Mouse (Mus musculus) forebrain, embryonic 10.5 days (tissue): ENCODE measurements around the gene 1700037C18Rik. TPM values are rescaled to one million over a fixed set of nuclear protein-coding genes. Genes with fewer than 3 reads are reported as not detected.

Source experiments
- DNase-seq: peaks from one replicate; pipeline ENCODE4 v3.0.0-alpha.2; 2017; ENCODE audit warnings: low spot score; ENCODE audit errors: extremely low spot score
- H3K27ac ChIP-seq: fragments of 300-500 bp; sonication (generic); 2 replicates; pipeline ENCODE4 v1.5.1; 2016; ENCODE audit warnings: mild to moderate bottlenecking
- H3K27me3 ChIP-seq: fragments of 300-500 bp; sonication (generic); 2 replicates; pipeline ENCODE4 v1.6.1; 2016; ENCODE audit warnings: mild to moderate bottlenecking; ENCODE audit not compliant: poor library complexity, severe bottlenecking
- H3K36me3 ChIP-seq: fragments of 300-500 bp; sonication (generic); replicated peaks from 2 replicates; pipeline ENCODE4 v1.6.1; 2016; ENCODE audit warnings: mild to moderate bottlenecking, moderate library complexity
- H3K4me1 ChIP-seq: fragments of 300-500 bp; sonication (generic); 2 replicates; pipeline ENCODE4 v1.6.1; 2016
- H3K4me3 ChIP-seq: fragments of 300-500 bp; sonication (generic); 2 replicates; pipeline ENCODE4 v1.5.1; 2016; ENCODE audit warnings: mild to moderate bottlenecking, moderate library complexity
- H3K9me3 ChIP-seq: fragments of 300-500 bp; sonication (generic); 2 replicates; pipeline ENCODE4 v1.6.1; 2016; ENCODE audit warnings: mild to moderate bottlenecking, moderate library complexity
- WGBS: fragments of 180-500 bp; shearing (Covaris S2); methylation state at CpG from one replicate; pipeline ENCODE4 v1.1.7; 2016; 5-methylcytosine and 5-hydroxymethylcytosine counted together
- polyA plus RNA-seq: library from polyadenylated mRNA; unstranded; fragments of >200 nt; fragmentation: Nextera tagmentation; extraction: Ambion mirVana; gene quantifications from 2 replicates; pipeline ENCODE4 v1.2.1, GENCODE M21; 2016

1700037C18Rik gene
- polyA plus RNA-seq = 6.8 and 6.9 TPM in 2 replicates

GRCm38 (mm10) chr16:3908537-3909111, at the start of gene 1700037C18Rik, which contains the start of gene Cluap1:
Gene 1700037C18Rik (minus strand): TSS chr16:3908689.
Gene Cluap1 (plus strand): TSS chr16:3908801.
- Histone ChIP-seq H3K27ac (peak within 1 kb of the TSS; percentile 89), H3K4me1 (peaks cover 27% of the 10 kb centered on the region), H3K4me3 (peak within 1 kb of the TSS; percentile 67), H3K27me3 (no peaks in the 10 kb centered on the region), H3K9me3 (no peaks in the 10 kb centered on the region), H3K36me3 (peaks cover 50% of the 10 kb centered on the region)
- WGBS = under 1% methylated on average over 33 of the region's 33 CpGs
- peak; percentile 92 for DNase-seq

GRCm38 (mm10) chr16:3956369-3956768, 47.9 kb upstream of the 1700037C18Rik start:
- Histone ChIP-seq H3K4me1 (no peaks in the 10 kb centered on the region), H3K4me3 (no peak overlapping the region), H3K27me3 (no peaks in the 10 kb centered on the region), H3K36me3 (no peaks in the 10 kb centered on the region), H3K27ac (no peak overlapping the region), H3K9me3 (no peaks in the 10 kb centered on the region)
- DNase-seq = no peak
- WGBS = 90% methylated on average over 6 of the region's 6 CpGs

DNA sequence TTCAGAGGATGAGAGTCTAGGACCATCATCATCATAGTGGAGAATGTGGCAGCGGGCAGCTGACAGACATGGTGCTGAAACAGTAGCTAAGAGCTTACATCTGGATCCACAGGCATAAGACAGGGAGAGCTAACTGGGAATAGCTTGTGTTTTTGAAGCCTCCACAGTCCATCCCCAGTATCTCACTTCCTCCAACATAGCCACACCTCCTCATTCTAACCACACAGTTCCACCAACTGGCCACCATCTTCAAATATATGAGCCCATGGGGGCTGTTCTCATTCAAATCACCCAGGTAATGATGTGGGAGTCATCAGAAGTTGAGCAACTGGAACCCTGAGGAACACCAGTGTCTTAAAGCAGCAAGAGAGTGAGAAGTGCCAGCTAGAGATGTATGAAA, 42.7 kb upstream of the 1700037C18Rik start:
- H3K27ac ChIP-seq = no peak overlapping the region
- no peak for DNase-seq
- no peaks in the 10 kb centered on the region for H3K27me3 ChIP-seq
- H3K4me3 ChIP-seq = no peak overlapping the region
- no peaks in the 10 kb centered on the region for H3K4me1 ChIP-seq
- 96% methylated on average over 1 of the region's 1 CpGs for WGBS
- no peaks in the 10 kb centered on the region; the same call in 1 of the 2 replicates for H3K36me3 ChIP-seq
- no peaks in the 10 kb centered on the region for H3K9me3 ChIP-seq

GRCm38 (mm10) chr16:3934701-3935100, 26.2 kb upstream of the 1700037C18Rik start:
- Histone ChIP-seq H3K9me3 (no peaks in the 10 kb centered on the region), H3K36me3 (peaks cover 84% of the 10 kb centered on the region), H3K4me3 (no peak overlapping the region), H3K4me1 (no peaks in the 10 kb centered on the region), H3K27me3 (no peaks in the 10 kb centered on the region), H3K27ac (no peak overlapping the region)
- DNase-seq = no peak
- 93% methylated on average over 4 of the region's 4 CpGs for WGBS

- no peaks in the 10 kb centered on the region for H3K4me1 ChIP-seq
- no peak for DNase-seq
- no peaks in the 10 kb centered on the region for H3K27me3 ChIP-seq
- peaks cover 87% of the 10 kb centered on the region for H3K36me3 ChIP-seq
- no peak overlapping the region for H3K4me3 ChIP-seq
- H3K9me3 ChIP-seq = no peaks in the 10 kb centered on the region
- no peak overlapping the region for H3K27ac ChIP-seq
- 97% methylated on average over 1 of the region's 1 CpGs for WGBS
These were observed 25.6 kb upstream of the 1700037C18Rik start for GRCm38 (mm10) chr16:3934091-3934490.

- Histone ChIP-seq H3K36me3 (peaks cover 85% of the 10 kb centered on the region), H3K9me3 (no peaks in the 10 kb centered on the region), H3K4me3 (no peak overlapping the region), H3K27ac (no peak overlapping the region), H3K4me1 (no peaks in the 10 kb centered on the region), H3K27me3 (no peaks in the 10 kb centered on the region)
- no peak for DNase-seq
- 95% methylated on average over 6 of the region's 6 CpGs for WGBS
These were observed 25.0 kb upstream of the 1700037C18Rik start for GRCm38 (mm10) chr16:3933536-3933935.

DNA sequence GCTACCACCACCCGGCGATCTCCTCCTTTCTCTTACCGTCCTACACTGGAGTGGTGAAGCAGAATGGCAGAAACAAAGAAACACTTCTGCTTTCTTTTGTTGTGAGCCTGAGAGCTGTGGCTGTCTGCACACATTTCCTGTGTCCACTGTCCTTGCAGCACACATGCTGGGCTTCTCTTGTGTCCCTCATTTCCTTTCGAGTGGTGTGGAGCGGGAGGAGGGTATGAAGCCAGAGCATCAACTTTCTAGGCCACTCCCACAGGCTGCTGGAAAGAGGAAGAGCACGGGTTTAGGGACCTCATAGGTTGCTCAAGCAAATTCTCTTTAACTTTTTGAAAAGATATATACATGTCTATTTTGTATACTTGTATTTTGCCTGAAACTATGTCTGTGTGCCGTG, 20.7 kb upstream of the 1700037C18Rik start:
- Histone ChIP-seq H3K4me3 (no peak overlapping the region), H3K9me3 (no peaks in the 10 kb centered on the region), H3K27me3 (no peaks in the 10 kb centered on the region), H3K27ac (no peak overlapping the region), H3K36me3 (peaks cover 81% of the 10 kb centered on the region), H3K4me1 (no peaks in the 10 kb centered on the region)
- DNase-seq = no peak
- 86% methylated on average over 7 of the region's 7 CpGs for WGBS

DNA sequence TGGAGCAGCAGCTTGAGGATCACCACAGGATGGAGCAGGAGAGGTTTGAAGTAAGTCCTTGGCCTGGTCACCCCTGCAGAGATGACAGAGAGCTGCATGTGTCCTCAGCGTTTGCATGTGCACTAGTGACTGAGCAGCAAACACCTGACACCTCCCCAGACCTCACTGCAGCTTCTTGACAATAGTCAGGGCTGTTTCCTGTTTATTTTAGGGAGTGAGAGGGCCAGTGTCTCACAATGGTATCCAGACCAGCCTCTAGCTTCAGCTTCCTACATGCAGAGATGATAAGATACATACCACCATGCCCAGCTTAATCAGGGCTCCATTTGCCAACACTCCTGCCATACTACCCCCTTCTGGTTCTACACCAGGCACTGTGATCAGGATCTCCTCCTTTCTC, 20.1 kb upstream of the 1700037C18Rik start:
- H3K36me3 ChIP-seq = peaks cover 81% of the 10 kb centered on the region
- no peaks in the 10 kb centered on the region for H3K27me3 ChIP-seq
- H3K27ac ChIP-seq = no peak overlapping the region
- H3K4me3 ChIP-seq = no peak overlapping the region
- H3K9me3 ChIP-seq = no peaks in the 10 kb centered on the region
- 85% methylated on average over 1 of the region's 1 CpGs for WGBS
- no peaks in the 10 kb centered on the region for H3K4me1 ChIP-seq
- DNase-seq = no peak

- Histone ChIP-seq H3K4me3 (no peak overlapping the region), H3K4me1 (no peaks in the 10 kb centered on the region), H3K27ac (no peak overlapping the region), H3K9me3 (no peaks in the 10 kb centered on the region), H3K36me3 (peaks cover 89% of the 10 kb centered on the region), H3K27me3 (no peaks in the 10 kb centered on the region)
- DNase-seq = no peak
- WGBS = 79% methylated on average over 4 of the region's 4 CpGs
These were observed 15.5 kb upstream of the 1700037C18Rik start for GRCm38 (mm10) chr16:3923966-3924365.

DNA sequence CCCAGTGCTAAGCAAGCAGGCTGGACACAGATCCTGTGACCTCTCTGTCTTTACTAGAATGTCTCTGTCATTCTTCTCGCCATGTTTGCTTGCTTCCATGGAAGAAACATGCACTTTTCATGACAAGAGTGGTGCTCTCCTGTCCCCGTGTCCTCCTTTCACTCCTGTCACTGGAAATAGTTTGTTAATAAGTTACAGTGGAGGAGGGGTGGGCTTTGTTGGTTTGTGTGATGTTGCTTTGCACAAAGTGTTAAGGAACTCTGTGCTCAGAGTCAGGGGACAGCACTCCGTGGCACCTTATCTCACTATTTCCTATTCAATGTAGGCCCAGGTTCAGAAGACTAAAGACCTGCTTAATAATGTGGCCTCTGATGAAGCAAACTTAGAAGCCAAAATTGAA, 15.0 kb upstream of the 1700037C18Rik start:
- 89% methylated on average over 3 of the region's 3 CpGs for WGBS
- H3K4me3 ChIP-seq = no peak overlapping the region
- DNase-seq = no peak
- H3K36me3 ChIP-seq = peaks cover 90% of the 10 kb centered on the region
- no peak overlapping the region for H3K27ac ChIP-seq
- no peaks in the 10 kb centered on the region for H3K27me3 ChIP-seq
- H3K9me3 ChIP-seq = no peaks in the 10 kb centered on the region
- no peaks in the 10 kb centered on the region for H3K4me1 ChIP-seq

DNA sequence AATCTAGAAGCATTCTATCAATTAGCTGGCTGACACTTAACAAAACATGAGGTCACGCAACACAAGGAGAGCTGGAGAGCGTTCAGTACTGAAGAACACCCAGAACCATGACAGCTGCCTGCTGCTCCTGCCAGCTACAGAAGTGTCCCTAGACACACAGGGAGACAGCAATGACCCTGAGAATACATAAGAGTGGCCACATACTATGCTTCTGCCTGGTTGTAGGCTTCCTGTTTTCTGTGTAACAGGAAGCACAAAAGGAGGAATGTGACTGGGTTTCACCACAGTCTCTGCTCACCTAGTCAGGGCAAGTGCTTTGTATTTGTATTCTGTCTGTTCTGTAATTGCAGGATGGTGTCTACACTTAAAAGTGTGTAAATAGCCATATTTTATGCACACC, 12.3 kb upstream of the 1700037C18Rik start:
- Histone ChIP-seq H3K27ac (no peak overlapping the region), H3K9me3 (no peaks in the 10 kb centered on the region), H3K27me3 (no peaks in the 10 kb centered on the region), H3K36me3 (peaks cover 91% of the 10 kb centered on the region), H3K4me3 (no peak overlapping the region), H3K4me1 (no peaks in the 10 kb centered on the region)
- WGBS = 96% methylated on average over 2 of the region's 2 CpGs
- no peak for DNase-seq

GRCm38 (mm10) chr16:3909118-3909517, 629 bp upstream of the 1700037C18Rik start:
- H3K4me1 ChIP-seq = peaks cover 27% of the 10 kb centered on the region
- no peaks in the 10 kb centered on the region for H3K27me3 ChIP-seq
- peaks cover 50% of the 10 kb centered on the region for H3K36me3 ChIP-seq
- H3K9me3 ChIP-seq = no peaks in the 10 kb centered on the region
- H3K4me3 ChIP-seq = peak overlapping the region; percentile 67
- DNase-seq = no peak
- peak overlapping the region; percentile 89 for H3K27ac ChIP-seq
- WGBS = 12% methylated on average over 20 of the region's 20 CpGs

DNA sequence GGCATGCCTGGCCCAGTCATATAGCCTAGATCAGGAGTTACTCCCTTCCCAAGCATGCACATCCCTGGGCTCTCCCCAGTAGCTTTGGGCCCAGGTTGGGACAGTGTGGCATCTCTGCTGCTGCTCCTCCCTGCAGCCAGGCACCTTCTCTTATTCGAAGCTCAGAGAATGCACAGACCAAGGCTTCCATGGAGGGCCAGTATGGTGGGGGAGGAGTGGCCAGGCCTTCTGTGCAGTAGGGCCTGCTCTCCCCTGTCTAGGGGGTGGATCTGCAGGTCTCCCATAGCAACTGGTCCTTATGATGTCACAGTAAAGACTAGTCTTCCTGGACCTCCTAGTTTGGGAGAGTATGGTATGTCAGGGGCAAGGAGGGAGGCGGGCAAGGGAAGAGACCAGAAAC, 1.0 kb downstream of the 1700037C18Rik start:
- peaks cover 27% of the 10 kb centered on the region for H3K4me1 ChIP-seq
- DNase-seq = no peak
- 86% methylated on average over 2 of the region's 2 CpGs for whole genome bisulfite sequencing
- H3K27me3 ChIP-seq = no peaks in the 10 kb centered on the region
- peaks cover 50% of the 10 kb centered on the region for H3K36me3 ChIP-seq
- H3K27ac ChIP-seq = no peak overlapping the region
- H3K4me3 ChIP-seq = peak overlapping the region; percentile 67; the same call in 1 of the 2 replicates
- H3K9me3 ChIP-seq = no peaks in the 10 kb centered on the region

DNA sequence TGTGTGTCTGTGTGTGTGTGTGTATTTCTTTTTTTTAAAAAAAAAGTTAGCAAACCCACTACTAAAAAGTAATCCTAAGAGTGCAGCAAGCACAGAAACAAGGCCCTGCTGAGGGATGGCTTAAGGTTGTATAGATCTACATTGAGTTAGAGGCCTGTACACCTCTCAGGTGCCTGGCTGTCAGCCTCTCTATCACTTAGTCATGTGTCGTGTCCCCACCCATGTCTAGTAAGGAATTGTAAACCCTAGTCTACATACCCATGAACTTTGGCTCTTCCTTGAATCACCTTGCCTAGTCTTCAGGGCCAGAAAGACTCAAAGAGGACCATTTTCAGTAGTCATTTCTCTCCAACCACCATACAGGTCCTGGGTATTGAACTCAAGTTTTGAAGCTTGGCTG, 11.9 kb downstream of the 1700037C18Rik start:
- Histone ChIP-seq H3K36me3 (peaks cover 65% of the 10 kb centered on the region), H3K4me1 (no peaks in the 10 kb centered on the region), H3K27ac (no peak overlapping the region), H3K4me3 (no peak overlapping the region), H3K9me3 (no peaks in the 10 kb centered on the region), H3K27me3 (no peaks in the 10 kb centered on the region)
- DNase-seq = no peak
- WGBS = 90% methylated on average over 1 of the region's 1 CpGs
